Mouse (Mus musculus): Measurements from ENCODE around the gene Arntl. TPM values are rescaled to one million over a fixed set of nuclear protein-coding genes. Genes with fewer than 3 reads are reported as not detected.

Arntl gene
- polyA plus RNA-seq, 1 experiment from 2014 or later, result 8.5 TPM

DNA sequence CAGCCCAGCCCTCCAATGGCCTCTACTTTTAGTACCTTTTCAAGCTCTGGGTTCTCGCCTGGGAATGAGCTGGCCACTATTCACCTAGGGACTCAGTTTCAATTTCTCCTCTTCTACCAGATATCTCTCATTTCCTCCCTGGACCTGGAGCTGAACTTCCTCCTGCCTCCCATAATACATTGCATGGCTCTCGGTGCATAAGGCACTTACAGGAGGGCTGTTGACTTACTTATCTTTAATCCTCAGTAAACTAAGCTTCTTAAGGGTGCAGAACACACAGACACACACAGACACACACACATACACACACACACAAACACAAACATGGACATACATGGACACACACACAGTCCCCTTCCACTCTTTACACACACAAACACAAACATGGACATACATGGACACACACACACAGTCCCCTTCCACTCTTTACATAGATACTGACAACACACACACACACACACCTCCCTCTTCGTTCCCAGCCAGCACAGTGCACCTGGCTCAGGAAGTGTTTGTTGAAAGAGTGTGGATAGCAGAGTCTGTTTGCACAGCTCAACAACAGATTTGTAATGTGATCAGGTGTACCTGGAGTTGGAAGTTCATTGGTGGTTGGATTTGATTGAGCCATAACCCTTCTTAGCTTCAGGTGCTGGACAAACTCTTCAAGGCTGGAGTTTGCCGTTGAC lies 32.3 kb downstream of the Arntl start:
- Histone ChIP-seq H3K9me3 (no peaks in the 10 kb centered on the region), H3K27ac (no peak overlapping the region), H3K36me3 (no peaks in the 10 kb centered on the region), H3K4me2 (replicated peaks) (no peak overlapping the region), H3K9ac (no peak overlapping the region), H3K27me3 (no peaks in the 10 kb centered on the region), H3K4me1 (0 out of 2 replicates have a peak, but pooled peaks cover 3% of the 10 kb centered on the region), H3K4me3 (no peak overlapping the region)
- WGBS, result 71% methylated on average over 4 of the region's 4 CpGs
- ATAC-seq (ENCODE audit: insufficient number of reproducible peaks, insufficient read depth, low FRiP score, low TSS enrichment), result no peak

GRCm38 (mm10) chr7:113240438-113240837 lies 33.2 kb downstream of the Arntl start:
- no peak overlapping the region for H3K4me3 ChIP-seq
- 81% methylated on average over 1 of the region's 1 CpGs for WGBS
- no peaks in the 10 kb centered on the region for H3K9me3 ChIP-seq
- H3K36me3 ChIP-seq, result no peaks in the 10 kb centered on the region
- H3K4me1 ChIP-seq, result 0 out of 2 replicates have a peak, but pooled peaks cover 3% of the 10 kb centered on the region
- no peak overlapping the region for H3K9ac ChIP-seq
- H3K4me2 ChIP-seq (replicated peaks), result no peak overlapping the region
- no peak overlapping the region for H3K27ac ChIP-seq
- no peaks in the 10 kb centered on the region for H3K27me3 ChIP-seq
- ATAC-seq (ENCODE audit: insufficient number of reproducible peaks, insufficient read depth, low FRiP score, low TSS enrichment), result no peak

DNA sequence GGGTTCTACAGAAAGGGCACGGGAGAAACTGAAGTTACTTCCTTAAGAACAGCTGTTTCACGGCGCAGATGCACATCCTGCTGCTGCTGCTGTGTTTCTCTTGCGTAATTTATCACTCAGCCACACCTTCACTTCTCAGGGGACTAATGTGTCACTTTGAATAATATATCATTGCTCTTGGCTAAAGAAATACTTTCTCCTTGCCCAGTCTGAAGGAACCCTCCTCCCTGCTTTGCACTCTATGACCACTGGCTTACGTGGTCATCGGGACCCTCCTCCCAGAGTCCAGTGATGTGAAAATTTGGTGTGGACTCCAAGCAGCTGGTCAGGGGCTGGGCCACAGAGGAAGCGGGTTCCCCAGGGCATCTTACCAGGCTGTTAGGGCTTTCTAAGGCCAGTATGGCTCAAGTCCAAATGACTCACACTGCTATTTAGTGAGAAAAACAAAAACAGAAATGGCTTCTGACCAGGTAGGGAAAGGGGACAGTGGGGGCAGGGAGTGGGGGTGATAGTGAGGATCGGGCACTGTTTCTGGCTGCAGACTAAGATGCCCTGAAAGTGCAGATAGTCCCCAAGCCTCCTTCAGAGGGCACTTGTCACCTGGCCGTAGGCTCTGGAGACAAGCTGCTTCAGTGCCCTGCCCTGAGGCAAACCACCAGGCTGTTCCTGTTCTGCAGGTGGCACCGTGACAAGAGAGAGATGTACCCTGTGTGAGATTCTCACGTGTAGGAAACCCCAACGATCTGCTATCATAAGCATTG lies 34.8 kb downstream of the Arntl start:
- Histone ChIP-seq H3K9ac (no peak overlapping the region), H3K36me3 (no peaks in the 10 kb centered on the region), H3K9me3 (no peaks in the 10 kb centered on the region), H3K4me3 (no peak overlapping the region), H3K4me1 (0 out of 2 replicates have a peak, but pooled peaks cover 3% of the 10 kb centered on the region), H3K27ac (no peak overlapping the region), H3K27me3 (no peaks in the 10 kb centered on the region), H3K4me2 (replicated peaks) (no peak overlapping the region)
- WGBS, result 72% methylated on average over 12 of the region's 12 CpGs
- no peak for ATAC-seq (ENCODE audit: insufficient number of reproducible peaks, insufficient read depth, low FRiP score, low TSS enrichment)

DNA sequence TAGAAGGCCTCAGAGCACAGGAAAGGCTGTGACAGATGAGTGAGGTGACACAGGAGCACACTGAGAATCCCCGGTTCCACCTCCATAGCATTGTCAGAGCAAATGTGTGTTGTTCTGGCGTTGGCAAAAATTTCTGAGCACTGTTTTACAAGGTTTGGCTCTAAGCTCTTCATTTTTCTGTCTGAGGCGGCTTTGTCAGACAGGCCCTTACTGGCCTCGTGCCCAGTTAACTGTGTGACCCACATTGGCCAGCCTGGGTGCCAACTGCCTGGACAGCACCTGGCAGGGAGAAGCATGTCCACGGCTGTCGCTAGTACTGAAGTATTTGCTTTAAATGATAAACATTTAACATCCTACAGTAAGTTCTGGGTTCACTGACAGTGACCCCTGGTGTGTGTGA lies 35.4 kb downstream of the Arntl start:
- 92% methylated on average over 6 of the region's 6 CpGs for WGBS
- no peaks in the 10 kb centered on the region for H3K36me3 ChIP-seq
- no peak overlapping the region for H3K4me2 ChIP-seq (replicated peaks)
- no peak for ATAC-seq (ENCODE audit: insufficient number of reproducible peaks, insufficient read depth, low FRiP score, low TSS enrichment)
- no peak overlapping the region for H3K4me3 ChIP-seq
- no peaks in the 10 kb centered on the region for H3K27me3 ChIP-seq
- H3K4me1 ChIP-seq, result 0 out of 2 replicates have a peak, but pooled peaks cover 3% of the 10 kb centered on the region
- H3K27ac ChIP-seq, result no peak overlapping the region
- no peak overlapping the region for H3K9ac ChIP-seq
- H3K9me3 ChIP-seq, result no peaks in the 10 kb centered on the region

DNA sequence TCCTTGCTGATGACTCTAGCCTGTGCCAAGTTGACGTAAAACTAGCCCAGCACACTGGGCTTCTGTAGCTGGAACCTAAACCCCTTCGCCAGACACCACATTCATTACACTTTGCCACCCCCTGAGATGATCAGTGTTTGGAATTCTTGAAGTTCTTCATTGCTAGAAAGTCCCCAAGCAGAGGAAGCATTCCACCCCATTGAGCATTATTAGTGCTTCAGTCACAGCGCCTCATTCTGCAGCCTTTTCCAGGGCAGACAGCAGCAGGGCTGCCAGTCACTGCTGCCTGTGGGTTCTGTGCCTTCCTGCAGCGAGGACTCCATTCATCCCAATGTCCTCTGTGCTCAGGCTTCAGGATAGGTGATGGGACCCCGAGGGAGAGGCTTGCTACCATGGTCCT lies 37.9 kb downstream of the Arntl start:
- no peak for ATAC-seq (ENCODE audit: insufficient number of reproducible peaks, insufficient read depth, low FRiP score, low TSS enrichment)
- WGBS, result 80% methylated on average over 5 of the region's 5 CpGs

DNA sequence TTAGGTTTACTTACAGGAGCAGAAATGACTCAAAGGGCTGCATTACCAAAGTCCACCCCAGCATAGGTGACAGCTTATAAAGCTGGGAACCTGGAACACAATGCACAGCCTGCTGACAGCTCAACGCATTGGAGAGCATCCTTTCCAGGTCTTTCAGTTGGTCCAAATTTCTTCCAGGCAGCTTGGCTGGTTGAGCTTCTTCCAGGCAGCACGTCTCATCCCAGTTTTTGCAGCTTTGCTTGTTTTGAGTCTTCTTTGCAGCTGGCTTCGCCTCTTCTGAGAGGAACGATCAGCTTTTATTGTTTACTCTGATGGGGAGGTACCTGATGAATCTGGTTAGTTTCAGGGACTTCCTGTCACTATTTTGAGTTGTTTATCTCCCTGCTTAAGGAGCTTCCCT lies 39.2 kb downstream of the Arntl start:
- Histone ChIP-seq H3K9ac (no peak overlapping the region), H3K4me2 (replicated peaks) (no peak overlapping the region), H3K9me3 (no peaks in the 10 kb centered on the region), H3K36me3 (no peaks in the 10 kb centered on the region), H3K4me1 (peaks cover 17% of the 10 kb centered on the region), H3K4me3 (no peak overlapping the region), H3K27ac (no peak overlapping the region), H3K27me3 (no peaks in the 10 kb centered on the region)
- no peak for ATAC-seq (ENCODE audit: insufficient number of reproducible peaks, insufficient read depth, low FRiP score, low TSS enrichment)
- 82% methylated on average over 4 of the region's 4 CpGs for WGBS

More for the DNA sequence above, 37.9 kb downstream of the Arntl start:
- Histone ChIP-seq H3K27ac (no peak overlapping the region), H3K9me3 (no peaks in the 10 kb centered on the region), H3K36me3 (no peaks in the 10 kb centered on the region), H3K9ac (no peak overlapping the region), H3K4me2 (replicated peaks) (no peak overlapping the region), H3K27me3 (no peaks in the 10 kb centered on the region), H3K4me1 (peaks cover 7% of the 10 kb centered on the region), H3K4me3 (no peak overlapping the region)

DNA sequence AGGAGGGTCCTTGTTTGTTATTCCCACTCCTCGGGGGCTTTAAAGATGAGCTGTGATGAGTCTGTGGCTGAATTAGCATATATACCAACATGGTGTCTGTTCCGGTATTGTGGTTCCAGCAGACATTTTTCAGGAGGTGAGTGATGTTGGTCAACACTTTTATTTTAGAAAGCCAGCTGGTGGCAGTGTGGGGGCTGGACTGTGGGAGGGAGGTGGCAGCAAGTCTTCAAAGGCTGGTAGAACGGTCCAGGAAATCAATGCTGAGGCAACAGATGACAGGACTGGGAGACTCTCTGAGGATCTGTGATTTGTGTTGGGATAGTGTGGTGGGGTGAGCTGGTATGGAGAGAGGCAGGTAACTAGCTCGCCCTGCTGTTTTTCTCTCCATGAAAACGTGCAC lies 39.9 kb downstream of the Arntl start:
- Histone ChIP-seq H3K9me3 (no peaks in the 10 kb centered on the region), H3K4me2 (replicated peaks) (no peak overlapping the region), H3K4me1 (peaks cover 17% of the 10 kb centered on the region), H3K4me3 (no peak overlapping the region), H3K27me3 (no peaks in the 10 kb centered on the region), H3K36me3 (no peaks in the 10 kb centered on the region), H3K9ac (no peak overlapping the region), H3K27ac (no peak overlapping the region)
- WGBS, result 73% methylated on average over 5 of the region's 5 CpGs
- no peak for ATAC-seq (ENCODE audit: insufficient number of reproducible peaks, insufficient read depth, low FRiP score, low TSS enrichment)

- Histone ChIP-seq H3K27ac (no peak overlapping the region), H3K9me3 (no peaks in the 10 kb centered on the region), H3K27me3 (no peaks in the 10 kb centered on the region), H3K4me1 (peaks cover 19% of the 10 kb centered on the region), H3K9ac (no peak overlapping the region), H3K4me3 (no peak overlapping the region), H3K36me3 (no peaks in the 10 kb centered on the region), H3K4me2 (replicated peaks) (no peak overlapping the region)
- ATAC-seq (ENCODE audit: insufficient number of reproducible peaks, insufficient read depth, low FRiP score, low TSS enrichment), result no peak
- 71% methylated on average over 16 of the region's 16 CpGs for whole genome bisulfite sequencing
Observed at GRCm38 (mm10) chr7:113249134-113249825, 42.0 kb downstream of the Arntl start.

- Histone ChIP-seq H3K36me3 (no peaks in the 10 kb centered on the region), H3K9me3 (no peaks in the 10 kb centered on the region), H3K4me1 (peaks cover 19% of the 10 kb centered on the region), H3K4me3 (no peak overlapping the region), H3K4me2 (replicated peaks) (no peak overlapping the region), H3K9ac (no peak overlapping the region), H3K27ac (no peak overlapping the region), H3K27me3 (no peaks in the 10 kb centered on the region)
- WGBS, result 46% methylated on average over 3 of the region's 3 CpGs
- ATAC-seq (ENCODE audit: insufficient number of reproducible peaks, insufficient read depth, low FRiP score, low TSS enrichment), result no peak
Observed at GRCm38 (mm10) chr7:113250433-113250991, 43.2 kb downstream of the Arntl start.

DNA sequence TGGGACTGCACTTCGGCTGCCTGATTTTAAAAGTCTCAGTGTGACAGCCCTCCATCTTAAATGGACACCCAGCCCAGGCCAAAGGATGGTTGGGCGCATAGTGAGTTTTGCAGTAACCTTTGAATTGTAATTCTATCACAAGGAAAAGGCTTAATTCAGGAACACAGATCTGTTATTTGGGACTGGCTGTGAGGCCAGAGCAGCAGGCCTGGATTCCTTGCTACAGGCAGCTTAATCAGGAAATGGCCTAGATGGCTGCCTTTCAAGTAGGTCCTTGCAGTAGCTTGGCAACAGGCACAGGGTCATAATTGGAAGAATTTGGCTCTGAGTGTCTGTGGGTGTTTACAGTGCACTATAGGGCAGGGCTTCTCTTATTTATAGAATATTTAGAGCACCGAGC lies 43.7 kb downstream of the Arntl start:
- WGBS, result 64% methylated on average over 3 of the region's 3 CpGs
- H3K4me1 ChIP-seq, result peaks cover 19% of the 10 kb centered on the region
- H3K27me3 ChIP-seq, result no peaks in the 10 kb centered on the region
- H3K4me2 ChIP-seq (replicated peaks), result no peak overlapping the region
- no peak overlapping the region for H3K4me3 ChIP-seq
- no peaks in the 10 kb centered on the region for H3K9me3 ChIP-seq
- ATAC-seq (ENCODE audit: insufficient number of reproducible peaks, insufficient read depth, low FRiP score, low TSS enrichment), result 0 out of 2 replicates have a peak, but pooled peaks have one; percentile 22
- H3K36me3 ChIP-seq, result no peaks in the 10 kb centered on the region
- H3K9ac ChIP-seq, result no peak overlapping the region
- no peak overlapping the region for H3K27ac ChIP-seq

DNA sequence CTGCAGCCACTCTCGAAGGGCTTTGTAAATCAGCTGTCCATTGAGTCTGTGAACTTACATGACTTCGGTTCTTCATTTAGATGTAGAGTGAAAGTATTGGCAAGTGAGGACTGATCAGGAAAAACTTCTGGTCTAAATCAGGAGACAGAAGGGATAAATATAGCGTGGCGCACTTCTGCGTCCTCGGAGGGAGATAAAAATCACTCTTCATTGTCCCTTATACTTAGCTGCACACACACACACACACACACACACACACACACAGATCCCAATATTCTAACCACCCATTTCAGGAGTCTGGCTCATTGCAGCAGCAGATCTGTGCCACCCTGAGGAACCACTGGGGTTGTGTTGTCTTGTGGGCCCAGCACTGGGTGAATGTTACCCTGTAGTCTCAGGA lies 44.3 kb downstream of the Arntl start:
- Histone ChIP-seq H3K4me3 (no peak overlapping the region), H3K27me3 (no peaks in the 10 kb centered on the region), H3K4me2 (replicated peaks) (no peak overlapping the region), H3K36me3 (no peaks in the 10 kb centered on the region), H3K27ac (no peak overlapping the region), H3K4me1 (peaks cover 19% of the 10 kb centered on the region), H3K9ac (no peak overlapping the region), H3K9me3 (no peaks in the 10 kb centered on the region)
- no peak for ATAC-seq (ENCODE audit: insufficient number of reproducible peaks, insufficient read depth, low FRiP score, low TSS enrichment)
- WGBS, result 67% methylated on average over 6 of the region's 6 CpGs

Measured in embryonic facial prominence, embryonic 12.5 days (tissue).